Mouse (Mus musculus): ENCODE data around the gene Fezf1. TPM values are rescaled to one million over a fixed set of nuclear protein-coding genes. Genes with fewer than 3 reads are reported as not detected.

Gene Fezf1
- total RNA-seq, 2 experiments from 2014 or later = 0.13 TPM; not detected in 1

DNA sequence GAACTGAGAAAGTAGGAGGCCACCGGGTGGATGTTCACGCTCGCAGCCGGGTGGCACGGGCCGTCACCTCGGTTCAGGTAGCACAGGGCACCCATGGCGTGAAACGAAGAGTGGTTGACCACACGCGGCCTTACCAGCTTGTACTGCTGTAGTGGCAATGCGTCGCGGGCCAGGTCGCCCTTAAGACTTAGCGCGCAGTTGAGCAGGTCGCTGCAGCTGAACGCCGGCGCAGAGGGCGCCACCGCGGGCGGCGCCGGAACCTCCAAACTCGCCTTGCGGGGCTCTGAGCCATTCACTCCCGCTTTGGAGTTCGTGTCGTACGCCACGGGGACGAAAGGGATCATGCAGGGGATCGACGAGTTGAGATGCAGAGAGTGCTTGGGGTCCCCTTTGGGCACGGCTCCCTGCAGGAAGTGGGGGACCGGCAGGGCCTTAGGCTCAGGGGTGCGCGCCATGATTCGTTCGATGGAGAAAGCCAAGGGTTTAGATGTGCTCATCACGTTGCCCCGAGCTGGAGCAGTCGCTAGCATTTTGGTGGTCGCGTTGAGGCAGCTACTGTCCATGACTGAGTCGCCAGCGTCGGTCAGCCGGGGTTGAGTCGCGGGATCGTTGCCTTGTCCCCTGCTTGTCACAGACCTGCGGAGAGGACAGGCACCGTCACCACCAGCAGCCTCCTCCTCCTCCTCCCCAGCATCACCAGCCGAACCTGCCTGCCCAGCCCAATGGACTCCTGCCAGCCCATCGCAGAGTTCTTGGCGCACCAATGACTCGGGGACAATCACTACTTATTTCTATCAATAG, 450 bp downstream of the Fezf1 start:
- DNase-seq (ENCODE audit: low spot score in 2 of 2) = no peak

GRCm38 (mm10) chr6:23246790-23247511, 1.2 kb downstream of the Fezf1 start:
- no peak for DNase-seq (ENCODE audit: low spot score in 2 of 2)

DNA sequence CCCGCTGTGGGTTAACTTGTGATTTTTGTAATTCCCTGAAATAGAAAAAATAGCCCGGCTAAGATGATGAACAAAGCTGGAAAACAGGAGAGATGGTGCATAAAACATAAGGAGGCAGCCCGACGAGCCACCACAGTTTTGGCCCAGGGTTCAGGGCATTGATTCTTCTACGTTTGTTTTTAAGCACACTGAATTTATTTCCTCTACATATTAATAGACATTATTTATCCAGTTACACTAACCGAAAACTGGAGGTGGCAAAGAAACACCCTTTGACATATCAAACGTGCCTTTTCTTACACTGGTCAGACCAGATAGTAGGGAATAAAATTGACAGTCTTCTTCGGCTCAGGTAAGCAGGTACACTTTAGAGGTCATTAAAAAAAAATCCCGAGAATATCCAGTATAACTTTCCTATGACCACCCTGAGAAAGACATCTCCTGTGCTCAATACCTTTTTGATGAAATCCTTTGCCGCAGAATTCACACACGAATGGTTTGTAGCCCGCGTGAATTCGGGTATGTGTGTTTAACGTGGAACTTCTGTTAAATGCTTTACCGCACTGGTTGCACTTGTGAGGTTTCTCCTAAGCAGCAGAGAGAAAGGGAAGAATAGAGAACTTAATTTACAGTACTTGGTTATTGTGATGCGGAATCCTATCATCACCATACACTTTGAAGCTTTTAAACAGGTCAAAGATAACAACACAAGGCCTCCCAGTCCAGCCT, 1.9 kb downstream of the Fezf1 start:
- DNase-seq (ENCODE audit: low spot score in 2 of 2) = no peak

GRCm38 (mm10) chr6:23245545-23246011, 2.6 kb downstream of the Fezf1 start:
- DNase-seq (ENCODE audit: low spot score in 2 of 2) = no peak

GRCm38 (mm10) chr6:23245121-23245520, 3.0 kb downstream of the Fezf1 start:
- no peak for DNase-seq (ENCODE audit: low spot score in 2 of 2)

DNA sequence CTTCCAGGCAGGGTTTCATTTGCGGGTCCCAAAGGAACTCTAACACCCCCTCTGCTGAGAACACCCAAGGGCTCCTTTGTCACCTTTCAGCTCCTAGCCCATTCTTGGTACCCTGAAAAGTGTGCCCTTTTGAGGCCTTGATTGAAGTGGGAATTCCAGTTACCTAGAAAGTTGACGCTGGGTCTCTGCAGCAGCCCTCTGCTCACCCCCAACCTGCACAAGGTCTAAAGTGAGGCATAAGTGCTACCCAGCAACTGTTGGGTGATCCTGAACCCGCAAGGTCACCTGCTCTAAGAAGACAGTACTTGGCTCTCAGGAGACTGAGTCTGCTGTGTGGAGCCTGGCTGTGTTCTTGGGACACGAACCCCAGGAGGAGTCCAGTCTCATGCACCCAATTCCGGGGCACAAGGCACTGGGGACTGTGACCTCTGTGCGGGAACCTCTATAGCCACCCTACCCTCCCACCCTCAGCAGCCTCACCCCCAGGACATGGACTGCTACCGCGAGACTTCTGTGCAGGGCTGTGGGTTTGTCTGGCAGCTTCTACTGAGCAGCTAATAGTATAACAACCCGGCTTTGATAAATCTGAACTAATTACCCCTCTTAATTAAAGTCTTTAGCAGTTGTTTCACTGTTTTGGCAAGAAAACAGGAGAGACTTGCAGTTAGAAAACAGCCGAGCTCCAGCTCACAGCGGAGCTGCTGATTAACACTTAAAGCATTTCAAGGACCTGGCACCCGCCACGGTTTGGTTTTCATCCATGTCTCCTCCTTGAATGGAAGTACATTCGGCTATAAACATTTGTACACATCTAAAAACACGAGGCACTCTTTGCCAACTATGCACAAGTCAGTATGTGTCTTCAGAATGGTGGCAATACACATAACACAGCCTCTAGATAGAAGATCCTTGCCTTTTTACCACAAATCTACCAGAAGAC, 4.1 kb downstream of the Fezf1 start:
- no peak for DNase-seq (ENCODE audit: low spot score in 2 of 2)

DNA sequence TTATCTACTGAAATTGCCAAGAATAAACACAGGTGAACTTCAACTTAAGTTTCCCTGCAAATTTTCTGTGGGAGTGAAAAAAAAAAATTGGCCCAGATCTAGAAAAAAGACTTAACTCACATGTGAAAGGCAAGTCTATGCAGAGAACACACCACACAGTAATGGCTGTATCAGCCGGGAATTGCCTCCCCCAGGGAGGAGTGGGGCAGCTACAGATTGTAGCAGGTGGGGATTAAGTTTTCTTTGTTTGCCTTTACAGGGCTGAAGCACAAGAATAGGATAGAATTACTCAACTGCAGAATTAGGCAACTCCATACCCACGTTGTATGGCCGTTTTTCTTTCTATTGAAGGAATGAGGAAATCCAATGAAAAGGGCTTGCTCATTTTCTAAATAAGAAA, 36.7 kb downstream of the Fezf1 start:
- DNase-seq (ENCODE audit: low spot score in 2 of 2) = no peak

GRCm38 (mm10) chr6:23207791-23208190, 40.4 kb downstream of the Fezf1 start:
- no peak for DNase-seq (ENCODE audit: low spot score in 2 of 2)

GRCm38 (mm10) chr6:23202630-23203029, 45.5 kb downstream of the Fezf1 start:
- peak in 1 of 2 experiments; percentile 11 for DNase-seq (ENCODE audit: low spot score in 2 of 2)

Other genes with a start within 250 kb of the Fezf1 start
- 1 to 10 TPM; 5.6 to 6.0 TPM for gene Aass, start 115.4 kb downstream of the Fezf1 start, total RNA-seq (2021)

All from layer of hippocampus, adult 18-20 months (tissue).